Mouse (Mus musculus) CH12.LX (cell line): ENCODE data around the gene Cox19. TPM values are rescaled to one million over a fixed set of nuclear protein-coding genes. Genes with fewer than 3 reads are reported as not detected.

Source experiments
- DNase-seq: peaks from one replicate; pipeline ENCODE4 v3.0.0-alpha.2; 2013; ENCODE audit errors: extremely low read depth
- H3K27ac ChIP-seq: 2 replicates; pipeline ENCODE4 v1.5.1; 2012; ENCODE audit warnings: low read depth, mild to moderate bottlenecking, control low read depth, moderate library complexity; ENCODE audit not compliant: insufficient read depth
- H3K27me3 ChIP-seq: replicated peaks from 2 replicates; pipeline ENCODE3; 2012; ENCODE audit warnings: inconsistent platforms
- H3K36me3 ChIP-seq, 2 experiments: replicated peaks in 1 of 2; 2 replicates each; pipeline versions ENCODE3 to v1.6.1; 2012; ENCODE audit warnings: inconsistent platforms in 1 of 2, low read length in 1 of 2, mild to moderate bottlenecking in 1 of 2, mixed read lengths in 1 of 2, moderate library complexity in 1 of 2; ENCODE audit not compliant: control insufficient read depth in 1 of 2, insufficient read depth in 1 of 2
- H3K4me1 ChIP-seq, 2 experiments: 2 replicates each; pipeline ENCODE4 v1.6.1; 2012; ENCODE audit warnings: inconsistent platforms in 1 of 2, moderate library complexity in 1 of 2; ENCODE audit not compliant: insufficient read depth in 2 of 2, control insufficient read depth in 1 of 2
- H3K4me2 ChIP-seq: 2 replicates; pipeline ENCODE4 v1.6.1; 2012; ENCODE audit warnings: low read depth, mild to moderate bottlenecking, control low read depth; ENCODE audit not compliant: poor library complexity, insufficient read depth, severe bottlenecking
- H3K4me3 ChIP-seq, 3 experiments: fragments of 150-350 bp in 1 of 3; sonication (generic) in 1 of 3; replicated peaks in 1 of 3; 2 replicates each; pipeline versions ENCODE3 to v1.5.1; 2011 to 2012; ENCODE audit warnings: low read depth in 2 of 3, low read length in 2 of 3, mild to moderate bottlenecking in 2 of 3, moderate library complexity in 2 of 3, control low read depth in 1 of 3, improper control_type of control experiment in 1 of 3, inconsistent platforms in 1 of 3, mixed read lengths in 1 of 3; ENCODE audit not compliant: poor library complexity in 1 of 3
- H3K79me2 ChIP-seq: replicated peaks from 2 replicates; pipeline ENCODE4 v1.6.1; 2012; ENCODE audit warnings: mild to moderate bottlenecking, moderate library complexity; ENCODE audit not compliant: control insufficient read depth, poor library complexity, insufficient read depth, severe bottlenecking; ENCODE audit errors: extremely low read depth
- H3K9ac ChIP-seq: 2 replicates; pipeline ENCODE4 v1.6.1; 2012; ENCODE audit warnings: low read depth, mild to moderate bottlenecking, control low read depth, moderate library complexity; ENCODE audit not compliant: insufficient read depth
- H3K9me3 ChIP-seq: replicated peaks from 2 replicates; pipeline ENCODE3; 2012; ENCODE audit warnings: low read length, inconsistent platforms, mixed read lengths
- BHLHE40 ChIP-seq: IDR thresholded peaks from 2 replicates; pipeline ENCODE4 v1.6.1; 2011; ENCODE audit warnings: mild to moderate bottlenecking, low read depth, low read length, improper control_type of control experiment
- ELF1 ChIP-seq: IDR thresholded peaks from 2 replicates; pipeline ENCODE4 v1.6.1; 2014; ENCODE audit warnings: low read depth, mild to moderate bottlenecking, inconsistent platforms, low read length, improper control_type of control experiment
- GABPA ChIP-seq: IDR thresholded peaks from 2 replicates; pipeline ENCODE4 v1.6.1; 2012; ENCODE audit warnings: low read depth, low read length, improper control_type of control experiment, inconsistent platforms; ENCODE audit not compliant: insufficient replicate concordance
- IRF4 ChIP-seq: IDR thresholded peaks from 2 replicates; pipeline ENCODE4 v1.6.1; 2014; ENCODE audit warnings: low read depth, mild to moderate bottlenecking, inconsistent platforms, low read length, improper control_type of control experiment
- JUN ChIP-seq: IDR thresholded peaks from 2 replicates; pipeline ENCODE4 v1.6.1; 2011; ENCODE audit warnings: low read depth, mild to moderate bottlenecking, low read length, improper control_type of control experiment, moderate library complexity; ENCODE audit not compliant: insufficient read depth
- KAT2A ChIP-seq: IDR thresholded peaks from 2 replicates; pipeline ENCODE4 v1.6.1; 2012; ENCODE audit warnings: low read length, improper control_type of control experiment, inconsistent platforms; ENCODE audit not compliant: insufficient replicate concordance
- MAX ChIP-seq: IDR thresholded peaks from 2 replicates; pipeline ENCODE4 v1.6.1; 2011; ENCODE audit warnings: low read length, improper control_type of control experiment
- MXI1 ChIP-seq: IDR thresholded peaks from 2 replicates; pipeline ENCODE4 v1.6.1; 2011; ENCODE audit warnings: mild to moderate bottlenecking, low read depth, low read length, improper control_type of control experiment
- POLR2AphosphoS2 ChIP-seq: IDR thresholded peaks from 2 replicates; pipeline ENCODE4 v1.6.1; 2011; ENCODE audit warnings: low read depth, low read length, improper control_type of control experiment
- SIN3A ChIP-seq: IDR thresholded peaks from 2 replicates; pipeline ENCODE4 v1.6.1; 2012; ENCODE audit warnings: low read length, improper control_type of control experiment, inconsistent platforms
- UBTF ChIP-seq: IDR thresholded peaks from 2 replicates; pipeline ENCODE4 v1.6.1; 2012; ENCODE audit warnings: low read depth, mild to moderate bottlenecking, inconsistent platforms, low read length, improper control_type of control experiment, moderate library complexity
- USF1 ChIP-seq: IDR thresholded peaks from 2 replicates; pipeline ENCODE4 v1.6.1; 2014; ENCODE audit warnings: low read depth, mild to moderate bottlenecking, inconsistent platforms, low read length, improper control_type of control experiment
- ZKSCAN1 ChIP-seq: IDR thresholded peaks from 2 replicates; pipeline ENCODE4 v1.6.1; 2012; ENCODE audit warnings: low read depth, inconsistent platforms, low read length, improper control_type of control experiment, borderline replicate concordance
- ZNF384 ChIP-seq: IDR thresholded peaks from 2 replicates; pipeline ENCODE4 v1.6.1; 2012; ENCODE audit warnings: low read depth, low read length, improper control_type of control experiment, inconsistent platforms
- dilution Hi-C: fragments of 300-500 bp; cut with MboI; formaldehyde crosslinking; loops from 2 replicates; pipeline ENCODE4 v1.14.3; 2020; ENCODE audit warnings: low sequenced_read_pairs; ENCODE audit not compliant: extremely low pct_unique_long_range_greater_than_20kb, extremely low pct_ligation_motif_present
- in situ Hi-C: fragments of 300-500 bp; cut with MboI; formaldehyde crosslinking; loops from 3 replicates; pipeline ENCODE4 v1.14.3; 2019; ENCODE audit warnings: low sequenced_read_pairs, low pct_ligation_motif_present, low pct_unique_long_range_greater_than_20kb, mixed read lengths
- polyA plus RNA-seq: library from polyadenylated mRNA; unstranded; fragments of >175 nt; gene quantifications from 2 replicates; pipeline ENCODE4 v1.2.1, GENCODE M21; 2012; ENCODE audit warnings: low read depth; ENCODE audit not compliant: insufficient read length
- total RNA-seq, 2 experiments: library from RNA; depleted of rRNA; stranded (reverse); fragments of 300-350 nt in 1 of 2; fragments of >200 nt in 1 of 2; gene quantifications; 2 replicates each; pipeline ENCODE4 v1.2.3; 2012 to 2014

Gene Cox19
- total and polyA plus RNA-seq, 3 experiments: 30.1 to 70.1 (median 32.1) TPM

DNA sequence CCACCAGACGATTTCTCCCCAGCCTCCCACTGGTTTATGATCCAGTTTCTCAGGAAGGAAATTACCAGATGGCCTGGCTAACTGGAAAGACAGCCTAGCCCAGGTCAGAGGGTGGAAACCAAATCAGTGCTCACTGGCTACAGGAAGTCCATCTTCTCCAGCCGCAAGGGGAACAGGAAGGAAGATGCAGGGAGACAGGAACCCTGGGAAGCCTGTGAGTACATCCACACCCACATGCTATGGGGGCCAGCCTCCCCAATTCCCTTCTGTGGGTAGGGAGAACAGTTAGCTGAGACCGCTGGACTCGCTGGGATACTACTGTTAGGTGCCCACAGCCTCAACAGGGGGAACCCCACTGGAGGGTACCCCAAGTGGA, 37.0 kb upstream of the Cox19 start:
- in situ Hi-C loops (no loop called here), dilution Hi-C loops (no loop called here)
- no peak for TF ChIP-seq ZNF384
- TF ChIP-seq JUN: no peak
- no peak for TF ChIP-seq IRF4
- no peak for TF ChIP-seq MAX
- no peak for TF ChIP-seq GABPA
- TF ChIP-seq UBTF: no peak
- no peak for TF ChIP-seq USF1
- TF ChIP-seq KAT2A: no peak
- Histone ChIP-seq H3K9me3 (no peaks in the 10 kb centered on the region), H3K9ac (no peak overlapping the region), H3K27me3 (no peaks in the 10 kb centered on the region), H3K4me3 (no peak overlapping the region), H3K4me1 (peaks cover 7 to 43% of the 10 kb centered on the region in 2 experiments; a peak in 3 of 4 replicates), H3K36me3 (peaks cover 0 to 60% of the 10 kb centered on the region in 2 experiments), H3K79me2 (no peaks in the 10 kb centered on the region), H3K4me2 (no peak overlapping the region), H3K27ac (no peak overlapping the region)
- DNase-seq: no peak

DNA sequence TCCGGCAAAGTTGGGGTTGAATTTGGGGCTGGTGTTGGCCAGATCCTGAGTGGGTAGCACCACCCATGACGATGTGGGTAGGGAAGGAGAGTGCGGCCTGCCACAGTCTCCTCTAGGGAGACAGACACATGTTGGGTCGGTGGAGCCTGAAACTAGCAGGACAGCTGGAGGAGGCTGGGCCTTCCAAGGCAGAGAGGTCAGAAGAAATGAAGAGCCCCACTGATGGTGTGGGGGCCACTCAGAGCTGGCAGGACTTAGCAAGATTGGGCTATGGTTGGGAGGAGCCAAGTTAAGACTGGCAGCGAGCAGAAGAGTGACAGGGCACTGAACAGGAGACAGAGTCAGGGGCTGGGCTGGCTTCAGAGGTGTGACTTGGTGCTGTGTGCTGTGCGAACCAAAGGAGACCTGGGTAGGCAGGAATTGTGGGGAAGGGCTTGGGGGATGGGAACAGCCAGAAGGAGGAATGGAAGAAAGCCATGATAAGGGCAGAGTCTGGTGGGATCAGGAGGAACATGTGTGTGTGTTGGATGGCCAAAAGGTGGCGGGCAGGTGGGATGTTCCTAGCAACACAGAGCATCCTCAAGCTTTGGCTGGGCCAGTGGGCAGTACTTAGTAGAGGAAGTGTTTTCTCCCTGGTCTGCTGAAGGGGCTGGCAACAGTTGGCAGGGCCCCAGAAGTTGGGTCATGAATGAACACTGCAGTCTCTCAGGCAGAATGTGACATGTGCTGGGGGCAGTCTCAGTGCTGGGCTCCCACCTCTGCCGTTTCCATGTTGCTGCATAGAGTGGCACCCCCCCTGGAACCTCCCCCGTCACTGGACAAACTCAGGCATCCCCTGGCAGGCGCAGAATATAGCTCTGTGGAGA, 36.3 kb upstream of the Cox19 start:
- Histone ChIP-seq H3K36me3 (peaks cover 0 to 54% of the 10 kb centered on the region in 2 experiments), H3K79me2 (no peaks in the 10 kb centered on the region), H3K4me1 (peaks cover 7 to 50% of the 10 kb centered on the region in 2 experiments; a peak in 3 of 4 replicates), H3K4me2 (no peak overlapping the region), H3K9ac (no peak overlapping the region), H3K4me3 (no peak overlapping the region), H3K9me3 (no peaks in the 10 kb centered on the region), H3K27me3 (no peaks in the 10 kb centered on the region), H3K27ac (no peak overlapping the region)
- DNase-seq: no peak
- in situ Hi-C loops (no loop called here), dilution Hi-C loops (no loop called here)
- TF ChIP-seq IRF4 (no peak), ZKSCAN1 (no peak), UBTF (no peak), SIN3A (no peak), BHLHE40 (no peak), MXI1 (no peak), ELF1 (no peak), POLR2AphosphoS2 (no peak)
